In the genomic region with DNA sequence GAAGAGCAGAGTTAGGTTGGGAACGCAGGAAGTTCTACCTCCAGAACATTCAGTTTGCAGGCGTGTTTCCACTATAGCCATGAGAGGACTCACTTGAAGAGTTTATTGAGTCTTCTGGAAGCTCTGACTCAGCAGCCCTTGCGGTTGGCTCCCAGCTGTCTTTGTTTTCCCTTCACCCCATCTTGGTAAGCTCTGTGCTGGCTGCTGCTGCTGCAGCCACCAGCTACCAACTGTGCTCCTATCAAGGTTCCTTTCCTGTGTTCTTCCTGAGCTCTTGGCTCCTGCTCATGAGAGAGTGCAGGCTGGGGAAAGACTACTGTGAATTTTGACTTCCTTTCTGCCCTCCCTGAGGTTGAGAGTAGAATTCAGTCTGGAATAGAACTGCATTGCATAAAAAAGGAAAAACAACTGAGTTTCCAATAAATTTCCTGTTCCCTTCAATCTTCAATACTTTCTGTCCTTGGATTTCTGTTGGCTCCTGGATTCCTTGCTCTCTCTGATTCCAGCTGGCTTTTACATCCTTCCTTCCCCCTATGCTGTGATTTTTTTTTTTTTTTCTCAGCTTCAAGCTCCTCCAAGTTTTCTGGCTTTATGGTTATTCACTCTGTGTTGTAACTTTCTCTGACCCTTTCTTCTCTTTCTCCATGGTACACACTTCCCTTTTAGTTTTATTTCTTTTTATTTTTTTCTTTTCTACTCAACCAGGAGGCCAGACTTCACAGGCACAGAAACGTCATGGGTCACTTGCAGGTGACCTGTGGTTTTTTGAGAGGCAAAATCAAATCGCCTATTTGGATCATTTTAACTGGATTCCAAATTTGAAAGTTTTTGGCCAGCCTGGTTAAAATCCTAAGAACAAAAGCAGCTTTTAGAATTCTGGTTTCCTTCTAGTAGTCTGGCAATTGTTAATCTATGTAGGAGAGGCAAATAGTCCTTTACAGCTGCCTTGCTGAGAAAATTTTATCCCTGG, we compare ENCODE assay signal across 9 mouse cellular contexts. TPM values are rescaled to one million over a fixed set of nuclear protein-coding genes. Genes with fewer than 3 reads are reported as not detected.
DNase-seq lines count a peak whose midpoint lies in the region; ATAC-seq and TF ChIP-seq lines count a peak whose summit lies in the region.
"Had no signal": no experiment of that assay in that cellular context is flagged by ENCODE, and none has a peak within 500 bp of the region (broad histone marks: within the 10 kb centered on the region; RNA-seq: fewer than 3 reads in every experiment).

No protein-coding gene starts in this region.

- H3K27me3 ChIP-seq in myocyte (ENCODE audit: control insufficient read depth, insufficient read depth, insufficient read length) = no peaks in the 10 kb centered on the region

- H3K36me3 ChIP-seq in myocyte (ENCODE audit: control insufficient read depth, insufficient read depth) = no peaks in the 10 kb centered on the region

- no peak for DNase-seq in frontal cortex, postnatal 25 days (ENCODE audit: low spot score in 2 of 2)
- DNase-seq in urinary bladder, postnatal 14 days (ENCODE audit: low spot score) = peak; percentile 60
- DNase-seq in urinary bladder, adult 2 months (ENCODE audit: low spot score) = no peak
- peak; percentile 18 for DNase-seq in heart, postnatal 4 days
- DNase-seq in spleen, postnatal 36 days (ENCODE audit: low spot score in 2 of 2) = no peak
- no peak for DNase-seq in adrenal gland, postnatal 10 days

- TF ChIP-seq POLR2A in myocyte (IDR thresholded peaks at IDR 0.05; ENCODE audit: insufficient read length, low read depth) = no peak

- no peaks in the 10 kb centered on the region for H3K79me2 ChIP-seq in myocyte (ENCODE audit: control insufficient read depth, insufficient read depth)

- H3ac ChIP-seq in myocyte (ENCODE audit: control insufficient read depth, insufficient read length) = no peak overlapping the region

- peak overlapping the region; percentile 77 for H3K4me2 ChIP-seq in myocyte (ENCODE audit: low read depth)

- H3K4me3 ChIP-seq in myocyte = no peak overlapping the region

- peak; percentile 98 for ATAC-seq in frontal cortex, adult (ENCODE audit: low TSS enrichment)

TF ChIP-seq in myocyte, 11 proteins besides CTCF, POLR2A, EP300 and RAD21:
- no peak for TF ChIP-seq MAX (IDR thresholded peaks at IDR 0.05; ENCODE audit: low read depth)
- TF ChIP-seq MYOG (IDR thresholded peaks at IDR 0.05; ENCODE audit: control insufficient read depth in 1 of 3, insufficient read depth in 1 of 3, insufficient read length in 2 of 3, low read depth in 2 of 3) = peak; percentile 63 to 90 (median 74)
- TF ChIP-seq TCF3 (IDR thresholded peaks at IDR 0.05; ENCODE audit: insufficient read length, low read depth) = no peak
- TF ChIP-seq MYOD1 (IDR thresholded peaks at IDR 0.05; ENCODE audit: control insufficient read depth in 1 of 3, insufficient read length in 2 of 3, low read depth in 2 of 3) = peak; percentile 71 to 86 (median 80)
- TF ChIP-seq USF1 (IDR thresholded peaks at IDR 0.05; ENCODE audit: low read depth) = no peak
- TF ChIP-seq REST (IDR thresholded peaks at IDR 0.05; ENCODE audit: insufficient read depth, insufficient read length) = no peak
- no peak for TF ChIP-seq E2F4 (IDR thresholded peaks at IDR 0.05; ENCODE audit: insufficient read depth)
- TF ChIP-seq CEBPB (IDR thresholded peaks at IDR 0.05; ENCODE audit: insufficient read depth, poor library complexity, severe bottlenecking) = no peak
- peak; percentile 81 for TF ChIP-seq TCF12 (IDR thresholded peaks at IDR 0.05; ENCODE audit: insufficient read depth, poor library complexity, severe bottlenecking)
- TF ChIP-seq POLR2AphosphoS2 (IDR thresholded peaks at IDR 0.05; ENCODE audit: insufficient read length, low read depth) = no peak
- TF ChIP-seq SRF (IDR thresholded peaks at IDR 0.05; ENCODE audit: control insufficient read depth, insufficient read length, low read depth) = no peak

RNA-seq across cellular contexts. Expression of a gene that starts 9.9 kb away (rescaled TPM):
- polyA plus RNA-seq in urinary bladder, adult 2 months (2012; rRNA removed) = 1.8 and 2.0 TPM in 2 replicates
- total RNA-seq in heart, postnatal 4 days (2021) = under 1 TPM; 0.41 to 0.60 TPM
- 0.14 TPM for polyA plus RNA-seq in myocyte (2012; fragmentation: generic; extraction: Trizol)
- 1 to 10 TPM; 2.4 to 4.2 TPM for total RNA-seq in adrenal gland, postnatal 10 days (2021)
- total RNA-seq: MEL had no signal

Comparison
In these comparisons a context has a peak if more than half of its experiments do, and no peak if none do; other contexts are left out.
1. DNase-seq: peak in urinary bladder, postnatal 14 days (single experiment) and heart, postnatal 4 days (single experiment); none in frontal cortex, postnatal 25 days (0 of 2), urinary bladder, adult 2 months (single experiment), spleen, postnatal 36 days (0 of 2) and adrenal gland, postnatal 10 days (single experiment).